Mouse (Mus musculus) telencephalon, adult 2 months (tissue): ENCODE measurements around the gene Synj2.
"Not testable (repeated sequence)": the region's sequence is repeated elsewhere in the genome, so short reads cannot be mapped to it uniquely, and the experiment has no call there.

Source experiments
- DNase-seq: peaks from one replicate; pipeline ENCODE4 v3.0.0-alpha.2; 2011; ENCODE audit warnings: low read depth, low spot score

Gene Synj2

GRCm38 (mm10) chr17:5999039-5999543 lies 58.0 kb downstream of the Synj2 start:
- no peak for DNase-seq

- no peak for DNase-seq
Observed at GRCm38 (mm10) chr17:6000864-6001319, 59.8 kb downstream of the Synj2 start.

GRCm38 (mm10) chr17:6001389-6001788 lies 60.3 kb downstream of the Synj2 start:
- no peak for DNase-seq

GRCm38 (mm10) chr17:6001836-6002235 lies 60.8 kb downstream of the Synj2 start:
- no peak for DNase-seq

- DNase-seq = no peak
Observed at GRCm38 (mm10) chr17:6002563-6002962, 61.5 kb downstream of the Synj2 start.

GRCm38 (mm10) chr17:6003661-6004060 lies 62.6 kb downstream of the Synj2 start:
- DNase-seq = no peak

- no peak for DNase-seq
Observed at GRCm38 (mm10) chr17:6005246-6005637, 64.2 kb downstream of the Synj2 start.

- DNase-seq = peak; percentile 95
Observed at GRCm38 (mm10) chr17:6005638-6006471, 64.8 kb downstream of the Synj2 start.

- DNase-seq = no peak
Observed at GRCm38 (mm10) chr17:6007101-6007780, 66.2 kb downstream of the Synj2 start.

GRCm38 (mm10) chr17:6007902-6008301 lies 66.8 kb downstream of the Synj2 start:
- no peak for DNase-seq

- DNase-seq = no peak
Observed at GRCm38 (mm10) chr17:6008590-6008989, 67.5 kb downstream of the Synj2 start.

GRCm38 (mm10) chr17:6009606-6010005 lies 68.5 kb downstream of the Synj2 start:
- no peak for DNase-seq

GRCm38 (mm10) chr17:6013079-6013478 lies 72.0 kb downstream of the Synj2 start:
- DNase-seq = no peak

- no peak for DNase-seq
Observed at GRCm38 (mm10) chr17:6014985-6015384, 73.9 kb downstream of the Synj2 start.

- no peak for DNase-seq
Observed at GRCm38 (mm10) chr17:6016213-6016780, 75.2 kb downstream of the Synj2 start.

GRCm38 (mm10) chr17:6017268-6017667 lies 76.2 kb downstream of the Synj2 start:
- DNase-seq = no peak

GRCm38 (mm10) chr17:6018348-6018747 lies 77.3 kb downstream of the Synj2 start:
- DNase-seq = no peak

GRCm38 (mm10) chr17:6019776-6020175 lies 78.7 kb downstream of the Synj2 start:
- DNase-seq = no peak

GRCm38 (mm10) chr17:6020636-6021035 lies 79.6 kb downstream of the Synj2 start:
- no peak for DNase-seq

GRCm38 (mm10) chr17:6021374-6021789 lies 80.3 kb downstream of the Synj2 start:
- DNase-seq = not testable (repeated sequence)

GRCm38 (mm10) chr17:6025831-6026230 lies 84.8 kb downstream of the Synj2 start:
- DNase-seq = no peak

- no peak for DNase-seq
Observed at GRCm38 (mm10) chr17:6035661-6036060, 94.6 kb downstream of the Synj2 start.
